Mouse (Mus musculus) cerebellum, adult 11 months (tissue): ENCODE results near the gene Fsd1l.

Source experiments
- DNase-seq: peaks from one replicate; pipeline ENCODE4 v3.0.0; 2022

Gene Fsd1l

GRCm38 (mm10) chr4:53631316-53632010, at the start of gene Fsd1l:
Gene Fsd1l, plus strand, starts transcription at chr4:53631471.
- peak; percentile 81 for DNase-seq

- no peak for DNase-seq
Measured at GRCm38 (mm10) chr4:53587676-53588075, 43.6 kb upstream of the Fsd1l start.

DNA sequence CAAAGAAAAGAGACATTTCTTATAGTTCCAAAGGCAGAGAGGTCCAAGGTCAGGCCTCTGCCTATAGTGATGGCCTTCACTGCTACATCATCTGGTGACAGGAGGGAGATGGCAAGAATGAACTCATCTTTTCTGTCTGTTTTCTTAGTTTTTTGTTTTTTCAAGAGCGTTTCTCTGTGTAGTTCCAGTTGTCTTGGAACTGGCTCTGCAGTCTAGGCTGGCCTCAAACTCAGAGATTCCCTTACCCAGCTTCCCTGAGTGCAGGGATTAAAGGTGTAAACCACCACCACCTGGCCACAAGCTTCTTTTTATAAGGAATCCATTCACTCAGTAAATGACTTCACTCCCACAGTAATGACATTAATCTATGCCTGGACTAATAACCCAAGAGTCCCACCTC, 42.3 kb upstream of the Fsd1l start:
- DNase-seq, result no peak

- no peak for DNase-seq
Measured at GRCm38 (mm10) chr4:53589466-53589865, 41.8 kb upstream of the Fsd1l start.

GRCm38 (mm10) chr4:53590163-53590562, 41.1 kb upstream of the Fsd1l start:
- no peak for DNase-seq

DNA sequence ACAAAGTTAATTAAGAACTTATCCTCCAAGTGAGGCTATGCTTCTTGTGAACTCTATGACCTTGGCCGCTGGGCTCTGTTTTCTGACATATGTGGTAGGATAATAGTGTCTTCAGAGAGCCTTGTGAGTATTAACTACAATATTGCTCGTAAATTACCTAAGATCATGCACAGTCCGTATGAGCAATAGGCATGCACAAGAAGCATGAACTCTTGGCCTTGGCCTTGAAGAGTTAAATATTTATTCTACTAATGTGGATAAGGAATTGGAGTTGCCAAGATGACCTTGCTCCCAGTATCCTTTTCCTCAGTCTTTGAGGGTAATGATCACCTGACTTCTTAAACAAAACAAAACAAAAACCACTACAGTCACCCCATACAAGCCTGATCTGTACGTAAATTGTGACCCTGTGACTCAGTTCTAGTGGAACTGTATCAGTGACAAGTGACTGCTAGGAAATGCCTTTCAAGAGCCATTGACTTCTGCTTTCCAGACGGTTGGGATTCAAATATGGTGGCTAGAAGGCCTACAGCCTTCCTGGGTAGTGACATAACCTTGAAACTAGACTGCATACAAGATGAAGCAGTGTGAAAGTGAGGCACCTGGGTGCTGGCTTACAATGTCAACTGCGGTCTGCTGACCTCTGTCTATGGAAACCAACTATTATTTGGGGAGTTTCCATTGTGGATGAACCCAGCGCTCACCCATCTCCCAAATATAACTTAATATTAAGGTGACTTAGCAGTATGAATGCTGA, 40.4 kb upstream of the Fsd1l start:
- DNase-seq, result no peak

DNA sequence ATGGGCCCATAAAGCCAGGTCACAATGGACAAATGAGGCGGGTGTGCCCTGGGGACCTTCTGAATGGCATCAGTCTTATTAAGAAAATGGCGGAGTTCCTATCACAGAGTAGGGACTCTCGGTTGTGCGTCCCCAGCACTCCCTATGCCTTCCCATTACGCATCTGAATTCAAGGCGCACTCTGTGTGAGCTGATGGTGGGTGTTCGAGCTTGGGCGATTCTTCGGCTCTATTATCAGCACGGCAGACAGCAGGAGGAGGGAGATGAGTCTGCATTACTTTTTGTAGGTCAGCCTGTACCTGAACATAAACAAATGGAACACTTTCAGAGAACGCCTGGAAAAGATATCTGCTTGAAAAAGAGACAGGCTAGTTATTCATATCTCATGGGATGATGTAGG, 39.7 kb upstream of the Fsd1l start:
- no peak for DNase-seq

DNA sequence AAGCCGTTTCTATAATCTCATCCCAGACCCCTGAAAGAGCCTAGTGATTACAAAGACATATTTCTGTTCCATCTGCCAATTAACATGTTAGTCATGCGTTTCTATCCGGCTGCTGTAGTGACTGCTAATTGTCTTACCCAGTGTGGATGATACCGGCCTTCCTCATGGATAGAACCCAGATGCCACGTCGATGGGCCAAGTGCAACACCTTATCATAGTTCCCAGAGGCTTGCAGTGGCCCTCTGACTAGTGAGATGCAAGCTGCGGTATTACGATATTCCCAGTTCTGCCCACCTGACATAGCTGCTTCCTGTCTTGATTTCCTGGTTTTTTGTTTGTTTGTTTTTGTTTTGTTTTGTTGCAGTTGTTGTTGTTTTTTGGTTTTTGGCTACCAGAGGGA, 39.3 kb upstream of the Fsd1l start:
- DNase-seq, result no peak

DNA sequence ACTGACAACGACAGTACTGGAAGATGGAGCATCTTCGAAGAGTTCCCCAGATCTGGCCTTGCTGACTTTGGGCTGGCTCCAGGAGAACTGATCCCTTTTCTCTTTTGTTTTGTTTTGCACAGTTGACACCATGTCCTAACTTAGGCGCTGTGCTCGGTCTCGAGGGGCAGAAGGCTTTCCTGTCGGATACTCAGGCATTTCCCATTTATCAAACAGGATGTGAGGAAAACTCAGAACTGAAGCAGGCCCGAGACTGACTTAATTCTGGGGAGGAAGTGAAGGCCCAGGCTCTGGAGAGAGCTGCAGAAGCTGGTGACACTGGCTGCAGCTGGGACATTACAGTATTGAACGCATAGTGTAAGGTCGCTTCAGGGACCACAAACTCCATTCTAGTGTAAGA, 38.9 kb upstream of the Fsd1l start:
- DNase-seq, result no peak

DNA sequence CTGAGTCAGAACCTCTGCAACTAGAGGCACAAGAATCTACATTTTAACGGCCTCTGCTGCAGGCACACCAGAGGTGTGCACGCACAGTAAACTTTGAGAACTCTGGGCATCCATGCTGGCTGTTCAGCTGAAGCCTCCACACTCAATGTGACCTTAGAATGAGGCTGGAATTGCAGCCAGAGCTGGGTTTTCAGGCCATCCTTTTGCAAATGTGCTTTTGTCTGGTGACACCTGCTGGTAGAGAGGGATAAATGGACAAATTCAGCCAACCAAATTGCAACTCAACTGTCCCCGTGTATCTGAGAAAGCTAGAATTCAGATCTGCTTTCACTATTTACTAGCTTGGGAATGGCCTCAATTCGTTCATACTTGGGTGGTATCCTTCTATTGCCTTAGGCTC, 37.1 kb upstream of the Fsd1l start:
- peak; percentile 52 for DNase-seq

DNA sequence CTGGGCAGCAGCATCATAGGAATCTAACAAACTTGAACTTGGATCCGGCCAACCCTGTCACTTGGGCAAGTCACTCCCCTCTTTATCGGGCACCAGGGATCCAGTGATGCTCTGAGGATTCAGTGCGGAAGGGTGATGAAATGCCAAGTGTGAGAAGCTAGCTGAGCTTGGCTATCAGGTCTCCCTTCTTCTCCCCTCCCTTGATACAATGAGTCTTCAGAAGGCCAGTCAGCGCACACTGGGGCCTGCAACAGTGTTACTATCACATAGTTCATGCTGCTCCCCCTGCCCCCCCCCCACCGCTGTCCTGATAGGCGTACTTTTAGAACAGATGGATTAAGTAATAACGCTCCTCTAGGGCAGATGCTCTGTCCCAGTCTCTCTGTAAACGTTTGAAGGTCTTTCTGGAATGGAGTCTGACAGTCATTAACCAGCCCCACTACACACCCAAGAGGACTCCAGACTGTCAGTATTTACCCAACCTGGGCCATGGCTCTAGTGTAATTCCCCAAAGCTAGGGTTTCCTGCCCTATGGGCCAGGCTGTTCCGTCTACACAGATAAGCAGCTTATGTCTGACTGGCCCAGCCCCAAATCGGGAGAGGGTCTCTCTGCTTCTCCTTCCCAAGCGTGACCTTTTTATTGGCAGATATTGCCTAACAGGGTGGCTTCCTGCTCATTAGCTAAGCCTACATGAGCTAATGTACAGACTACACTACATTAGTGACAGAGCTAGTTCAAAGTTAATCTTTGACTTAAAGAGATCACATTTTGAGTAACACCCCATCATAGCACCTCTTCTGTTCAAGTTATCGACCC, 35.8 kb upstream of the Fsd1l start:
- no peak for DNase-seq

DNA sequence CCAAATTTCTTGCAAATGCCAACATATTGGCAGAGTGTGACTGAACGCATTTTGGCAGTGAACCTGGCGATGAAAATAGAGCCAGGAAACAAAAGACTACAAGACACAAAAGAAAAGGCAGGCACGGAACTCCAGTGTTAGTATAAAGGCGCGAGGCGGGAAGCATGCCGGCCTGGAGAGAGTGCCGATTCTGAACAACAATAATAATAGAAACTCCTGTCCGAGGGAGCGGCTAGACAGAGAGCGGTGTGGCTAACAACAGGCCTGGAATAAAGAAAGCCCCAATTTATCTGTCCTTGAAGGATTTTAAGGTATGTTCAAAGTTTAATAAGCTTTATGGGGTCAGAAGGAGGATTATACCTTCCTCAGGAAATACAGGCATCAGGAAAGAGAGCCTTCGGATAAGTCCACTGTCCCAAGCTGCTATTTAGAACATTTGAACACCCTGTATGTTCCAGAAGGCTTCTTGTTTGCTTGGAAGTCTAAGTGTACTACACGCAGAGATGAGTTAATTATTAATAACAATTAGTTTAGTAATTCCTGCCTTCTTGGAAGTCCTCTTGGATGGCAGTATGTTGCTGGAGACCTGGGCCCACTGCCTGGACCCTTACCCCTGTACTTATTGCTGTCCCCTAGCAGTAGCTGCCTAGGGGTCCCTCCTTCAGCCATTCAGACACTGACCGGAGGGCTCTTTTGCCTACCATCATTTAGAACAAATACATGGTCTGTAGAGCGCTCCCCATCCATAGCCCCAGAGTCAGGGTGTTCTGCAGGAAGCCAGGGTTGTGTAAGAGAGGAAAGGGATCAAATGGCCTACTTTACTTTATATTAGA, 35.0 kb upstream of the Fsd1l start:
- no peak for DNase-seq

- no peak for DNase-seq
Measured at GRCm38 (mm10) chr4:53600462-53600861, 30.8 kb upstream of the Fsd1l start.

GRCm38 (mm10) chr4:53614576-53615225, 16.6 kb upstream of the Fsd1l start:
- DNase-seq, result no peak

DNA sequence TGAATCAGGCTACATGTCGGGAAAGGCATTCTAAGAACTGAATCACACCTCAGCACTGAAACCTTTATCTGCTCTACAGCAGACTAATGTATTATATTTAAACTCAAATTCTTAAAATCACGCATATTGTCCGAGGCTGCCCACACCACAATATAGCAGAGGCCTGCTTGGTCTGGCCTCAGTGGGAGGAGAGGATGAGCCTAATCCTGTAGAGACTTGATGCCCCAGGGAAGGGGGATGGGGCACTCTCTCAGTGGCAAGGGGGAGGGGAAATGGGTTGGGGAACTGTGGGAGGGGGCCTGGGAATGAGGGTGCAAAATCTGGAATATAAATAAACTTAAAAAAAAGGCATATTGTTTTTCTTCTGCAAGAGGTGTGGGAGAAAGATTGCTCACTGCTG, 13.3 kb upstream of the Fsd1l start:
- DNase-seq, result no peak

DNA sequence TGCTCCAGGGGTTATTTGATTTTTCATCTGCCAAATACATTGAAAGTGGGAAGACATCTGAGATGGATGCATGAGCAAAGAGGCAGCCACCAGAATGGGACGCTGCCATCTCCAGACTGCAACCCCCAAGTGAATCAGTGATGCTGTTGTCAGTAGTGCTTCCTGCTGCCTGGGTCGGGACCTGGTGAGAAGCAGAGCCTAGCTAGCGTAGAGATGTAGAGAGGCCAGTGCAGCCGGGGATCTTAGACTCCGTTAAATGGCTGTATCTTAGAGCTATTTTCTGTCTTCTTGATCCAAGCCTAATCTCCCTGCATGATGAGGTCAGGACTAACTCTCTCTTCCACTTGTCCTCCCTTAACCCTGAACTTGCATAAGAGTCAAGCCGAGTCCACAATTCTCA, 11.2 kb upstream of the Fsd1l start:
- DNase-seq, result no peak

DNA sequence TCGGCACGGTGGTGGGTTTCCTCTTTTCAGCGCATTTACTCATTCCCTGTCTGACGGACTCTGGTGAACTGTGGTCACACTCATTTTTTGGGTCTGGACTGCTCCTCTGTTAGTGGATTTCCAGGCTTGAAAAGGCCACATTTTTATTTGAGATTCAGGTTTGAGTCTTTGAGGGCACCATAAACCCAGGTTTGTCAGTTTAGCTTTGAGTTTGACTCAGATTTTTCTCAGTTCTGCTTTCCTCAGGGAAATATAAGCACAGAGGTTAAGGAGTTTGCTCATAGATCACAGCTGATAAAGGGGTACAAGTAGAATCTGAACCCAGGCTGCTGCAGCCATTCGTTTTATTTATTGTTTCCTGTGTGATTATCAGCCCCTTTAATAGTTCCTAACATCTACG, 10.2 kb upstream of the Fsd1l start:
- DNase-seq, result no peak

GRCm38 (mm10) chr4:53621490-53621889, 9.8 kb upstream of the Fsd1l start:
- no peak for DNase-seq

DNA sequence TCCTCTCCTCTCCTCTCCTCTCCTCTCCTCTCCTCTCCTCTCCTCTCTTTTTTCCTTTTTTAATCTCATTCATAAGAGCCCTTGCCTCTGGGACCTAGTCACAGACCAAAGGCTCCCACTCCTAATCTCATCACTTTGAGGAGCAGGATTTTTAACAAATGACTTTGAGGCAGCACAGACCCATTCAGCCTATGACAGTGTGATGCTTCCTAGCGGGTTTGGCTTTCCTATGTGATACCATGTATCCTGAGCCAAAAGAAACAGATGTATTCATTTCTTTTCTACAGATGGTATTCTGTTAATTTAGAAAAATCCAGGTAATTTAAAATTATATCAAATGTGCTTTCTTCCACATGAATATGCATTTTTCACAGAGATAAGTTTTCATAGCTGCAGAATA, 7.6 kb upstream of the Fsd1l start:
- no peak for DNase-seq

- peak; percentile 33 for DNase-seq
Measured at GRCm38 (mm10) chr4:53624816-53625215, 6.5 kb upstream of the Fsd1l start.

GRCm38 (mm10) chr4:53625263-53625662, 6.0 kb upstream of the Fsd1l start:
- no peak for DNase-seq

DNA sequence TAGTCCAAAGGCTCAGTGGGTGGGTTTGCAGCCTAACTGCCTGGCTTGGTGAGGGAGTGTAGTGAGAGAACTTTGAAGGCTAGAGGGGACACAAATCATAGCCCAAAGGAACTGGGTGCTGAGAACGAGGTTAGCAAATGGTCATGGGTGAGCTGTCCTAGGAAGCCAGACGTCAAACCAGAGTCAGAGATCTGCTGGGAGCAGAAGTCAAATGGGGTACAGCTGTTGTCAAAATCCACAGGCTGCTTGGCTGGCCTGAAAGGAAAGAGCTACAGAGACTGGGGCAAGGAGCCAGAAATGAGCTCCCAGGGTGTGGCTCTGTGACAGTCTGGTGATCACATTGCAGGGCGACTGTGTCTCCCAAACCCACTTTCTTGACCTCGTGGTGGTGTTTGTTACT, 2.3 kb upstream of the Fsd1l start:
- DNase-seq, result peak; percentile 14
